Mouse (Mus musculus) T-cell, adult 2 months (primary cell): ENCODE results near the gene Rbmxl2.

ENCODE experiments used
- DNase-seq: peaks from one replicate; pipeline ENCODE4 v3.0.0; 2022; ENCODE audit warnings: low spot score

Gene Rbmxl2

GRCm38 (mm10) chr7:107209204-107209860 lies at the start of gene Rbmxl2:
Gene Rbmxl2 (plus strand): TSS chr7:107209445.
- DNase-seq, result no peak

DNA sequence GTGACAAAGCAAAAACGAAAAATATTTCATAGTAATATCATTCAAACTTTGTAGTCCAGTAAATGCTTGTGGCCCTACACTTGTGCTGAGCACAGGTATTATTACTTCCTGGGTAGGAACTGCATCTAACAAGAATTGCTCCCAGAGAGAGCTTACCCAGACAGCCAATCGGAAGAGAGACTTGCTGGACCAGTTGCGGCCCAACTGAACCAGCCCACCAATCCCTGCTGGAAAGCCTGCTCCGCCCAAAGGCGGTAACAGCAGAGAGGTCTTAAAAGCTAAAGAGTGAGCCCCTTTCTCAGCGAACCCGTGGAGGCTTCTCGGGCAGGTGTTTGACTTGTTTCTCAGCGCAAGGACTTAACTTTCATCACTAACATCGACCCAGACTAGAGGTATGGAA lies 42.6 kb upstream of the Rbmxl2 start, which contains the start of gene Nlrp14:
Gene Nlrp14 (plus strand): TSS at position 301 of the 400 bp plus-strand sequence.
- DNase-seq, result no peak

- no peak for DNase-seq
Measured at GRCm38 (mm10) chr7:107180406-107180805, 28.8 kb upstream of the Rbmxl2 start.

GRCm38 (mm10) chr7:107201817-107202216 lies 7.4 kb upstream of the Rbmxl2 start:
- no peak for DNase-seq

DNA sequence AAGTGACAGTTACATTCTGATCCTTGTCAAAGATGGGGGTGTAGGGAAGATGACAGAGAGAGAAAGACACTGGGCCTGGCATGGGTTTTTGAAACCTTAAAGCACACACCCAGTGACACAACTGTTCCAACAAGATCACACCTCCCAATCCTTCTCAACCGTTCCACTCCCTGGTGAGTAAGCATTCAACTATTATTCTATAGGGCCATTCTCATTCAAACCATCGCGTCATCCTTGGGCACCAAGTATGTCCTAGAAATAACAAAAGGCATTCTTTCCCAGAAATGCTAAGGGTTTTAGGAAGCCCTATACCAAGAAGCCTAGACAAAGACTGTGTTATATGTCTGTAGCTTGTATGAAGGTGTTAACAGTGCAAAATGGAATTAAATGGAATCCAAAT lies 1.4 kb upstream of the Rbmxl2 start:
- no peak for DNase-seq

DNA sequence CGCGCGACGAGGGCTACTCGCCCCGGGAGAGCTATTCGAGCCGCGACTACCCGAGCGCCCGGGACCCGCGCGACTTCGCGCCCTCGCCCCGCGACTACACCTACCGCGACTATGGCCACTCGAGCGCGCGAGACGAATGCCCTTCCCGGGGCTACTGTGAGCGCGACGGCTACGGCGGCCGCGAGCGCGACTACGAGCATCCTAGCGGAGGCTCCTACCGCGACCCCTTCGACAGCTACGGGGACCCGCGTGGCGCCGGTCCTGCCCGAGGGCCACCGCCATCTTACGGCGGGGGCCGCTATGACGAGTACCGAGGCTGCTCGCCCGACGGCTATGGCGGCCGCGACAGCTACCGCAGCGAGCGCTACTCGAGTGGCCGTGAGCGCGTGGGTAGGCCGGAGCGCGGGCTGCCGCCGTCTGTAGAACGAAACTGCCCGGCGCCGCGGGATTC lies 906 bp downstream of the Rbmxl2 start:
- no peak for DNase-seq

DNA sequence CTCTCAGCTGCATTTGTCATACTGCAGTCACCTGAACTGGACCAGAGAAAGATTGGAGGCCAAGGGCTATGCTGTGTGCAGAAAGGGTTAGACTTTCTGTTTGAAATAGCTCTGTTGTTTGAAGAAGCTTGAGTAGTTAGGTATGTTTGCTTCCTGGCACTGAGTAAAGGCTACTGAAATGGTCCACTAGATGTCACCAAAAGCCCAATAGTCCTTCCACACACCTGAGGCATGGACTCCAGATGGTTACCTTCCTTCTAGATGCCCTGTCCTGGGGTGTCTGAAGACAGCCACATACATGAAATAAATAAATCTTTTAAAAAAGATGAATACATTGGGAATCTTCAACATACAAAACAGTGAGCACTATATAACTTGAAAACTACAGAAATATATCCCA lies 6.5 kb downstream of the Rbmxl2 start:
- DNase-seq, result no peak

- DNase-seq, result no peak
Measured at GRCm38 (mm10) chr7:107216845-107217244, 7.6 kb downstream of the Rbmxl2 start.

GRCm38 (mm10) chr7:107236854-107237253 lies 27.6 kb downstream of the Rbmxl2 start:
- no peak for DNase-seq

GRCm38 (mm10) chr7:107237498-107237897 lies 28.3 kb downstream of the Rbmxl2 start:
- DNase-seq, result no peak

DNA sequence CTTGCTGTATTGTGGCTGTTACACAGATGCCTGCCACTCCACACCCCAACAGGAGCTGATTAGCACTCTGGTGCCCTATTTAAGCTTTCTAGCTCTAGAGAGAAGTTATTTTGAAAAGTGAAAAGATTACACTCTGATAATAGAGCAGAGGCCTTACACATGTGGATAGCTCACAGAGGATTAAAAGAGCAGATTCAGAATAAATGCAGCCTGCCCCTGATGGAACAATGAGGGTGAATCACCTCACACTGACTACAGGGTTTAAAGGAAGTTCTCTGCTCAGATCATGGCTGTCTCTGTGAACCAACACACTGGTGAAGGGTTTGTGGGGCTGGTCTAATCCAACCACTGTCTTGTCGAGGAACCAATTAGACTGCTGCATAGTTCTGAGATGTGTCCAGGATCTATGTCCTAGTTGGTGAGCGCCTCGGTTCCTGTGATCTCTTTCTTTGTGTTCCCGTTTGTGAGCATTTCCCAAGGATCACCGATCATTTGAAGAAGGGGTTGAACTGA lies 32.2 kb downstream of the Rbmxl2 start:
- no peak for DNase-seq

DNA sequence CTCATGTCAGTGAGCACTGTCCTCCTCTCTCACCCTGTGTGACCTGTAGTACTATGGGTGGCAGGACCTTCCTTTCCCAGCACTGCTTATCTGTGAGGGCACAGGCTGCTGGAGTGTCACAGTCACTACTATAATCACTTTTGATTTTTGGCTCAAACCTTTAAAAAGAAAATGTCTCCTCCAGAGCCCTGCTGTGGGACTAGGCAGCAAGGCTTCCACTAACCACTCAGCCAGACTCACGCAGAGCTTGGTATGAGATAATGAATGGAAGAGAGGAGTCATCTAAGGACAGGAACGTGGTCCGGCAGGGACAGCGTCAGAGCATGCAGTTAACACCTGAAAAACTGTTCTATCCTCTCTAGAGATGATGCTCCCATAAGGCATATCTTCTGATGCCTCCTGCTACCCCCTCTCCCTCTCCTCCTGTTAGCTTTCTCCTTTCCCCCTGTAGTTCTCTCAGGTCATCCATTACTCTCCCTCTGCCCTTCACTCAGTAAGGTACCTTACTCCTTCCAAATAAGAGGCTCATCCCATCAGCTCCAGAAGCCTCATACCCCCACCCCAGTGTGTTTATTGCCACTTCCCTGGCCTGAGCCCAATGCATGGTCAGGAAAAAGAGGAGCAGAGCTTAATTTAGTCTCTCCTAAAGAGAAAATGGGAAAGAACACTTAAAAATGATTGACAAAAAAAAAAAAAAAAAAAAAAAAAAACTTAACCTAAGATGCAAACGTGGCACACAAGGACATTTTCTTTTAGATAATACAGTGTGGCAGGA lies 41.2 kb downstream of the Rbmxl2 start:
- DNase-seq, result no peak

GRCm38 (mm10) chr7:107253355-107253754 lies 44.1 kb downstream of the Rbmxl2 start:
- no peak for DNase-seq

- no peak for DNase-seq
Measured at GRCm38 (mm10) chr7:107259936-107260335, 50.7 kb downstream of the Rbmxl2 start.
